Mouse (Mus musculus) MEL (cell line): ENCODE data around the gene Dapk2. TPM values are rescaled to one million over a fixed set of nuclear protein-coding genes. Genes with fewer than 3 reads are reported as not detected.

ENCODE experiments used
- DNase-seq: peaks from one replicate; pipeline ENCODE4 v3.0.0; 2011; ENCODE audit warnings: low read depth, low spot score
- H3K27ac ChIP-seq: 2 replicates; pipeline ENCODE4 v1.5.1; 2012; ENCODE audit warnings: low read depth, mild to moderate bottlenecking, control low read depth, low read length, moderate library complexity; ENCODE audit not compliant: control insufficient read depth
- H3K27me3 ChIP-seq, 2 experiments: fragments of 150-350 bp in 1 of 2; sonication (generic) in 1 of 2; 2 replicates each; pipeline ENCODE4 v1.6.1; 2012; ENCODE audit warnings: low read length in 2 of 2, mild to moderate bottlenecking in 2 of 2, improper control_type of control experiment in 1 of 2, moderate library complexity in 1 of 2; ENCODE audit not compliant: insufficient read depth in 2 of 2, control insufficient read depth in 1 of 2
- H3K36me3 ChIP-seq, 2 experiments: 2 replicates each; pipeline ENCODE4 v1.6.1; 2012 to 2014; ENCODE audit warnings: low read length in 2 of 2, improper control_type of control experiment in 1 of 2, inconsistent platforms in 1 of 2, mild to moderate bottlenecking in 1 of 2; ENCODE audit not compliant: insufficient read depth in 2 of 2, control insufficient read depth in 1 of 2
- H3K4me1 ChIP-seq, 2 experiments: fragments of 150-350 bp in 1 of 2; sonication (generic) in 1 of 2; 2 replicates each; pipeline ENCODE4 v1.6.1; 2012; ENCODE audit warnings: low read length in 2 of 2, improper control_type of control experiment in 1 of 2, mild to moderate bottlenecking in 1 of 2; ENCODE audit not compliant: insufficient read depth in 2 of 2, control insufficient read depth in 1 of 2
- H3K4me3 ChIP-seq, 2 experiments: fragments of 150-350 bp in 1 of 2; sonication (generic) in 1 of 2; 2 replicates each; pipeline ENCODE4 v1.5.1; 2012; ENCODE audit warnings: low read depth in 2 of 2, low read length in 2 of 2, mild to moderate bottlenecking in 2 of 2, moderate library complexity in 2 of 2, control low read depth in 1 of 2, improper control_type of control experiment in 1 of 2; ENCODE audit not compliant: control insufficient read depth in 1 of 2, insufficient read depth in 1 of 2
- H3K79me2 ChIP-seq: 2 replicates; pipeline ENCODE4 v1.6.1; 2012; ENCODE audit warnings: mild to moderate bottlenecking, low read length, moderate library complexity; ENCODE audit not compliant: control insufficient read depth, poor library complexity, insufficient read depth
- H3K9ac ChIP-seq: 2 replicates; pipeline ENCODE4 v1.6.1; 2012; ENCODE audit warnings: low read depth, mild to moderate bottlenecking, control low read depth, low read length, moderate library complexity; ENCODE audit not compliant: control insufficient read depth, poor library complexity, severe bottlenecking
- H3K9me3 ChIP-seq: fragments of 150-350 bp; sonication (generic); replicated peaks from 2 replicates; pipeline ENCODE4 v1.6.1; 2012; ENCODE audit warnings: mild to moderate bottlenecking, low read length, improper control_type of control experiment, moderate library complexity; ENCODE audit not compliant: insufficient read depth
- CHD1 ChIP-seq: IDR thresholded peaks from 2 replicates; pipeline ENCODE4 v1.6.1; 2012; ENCODE audit warnings: low read depth, mild to moderate bottlenecking, inconsistent platforms, low read length, improper control_type of control experiment
- CTCF ChIP-seq, 3 experiments: IDR thresholded peaks in 2 of 3; conservative IDR thresholded peaks in 1 of 3; 2 replicates each; pipeline ENCODE4 v1.5.1; 2011 to 2012; ENCODE audit warnings: low read length in 3 of 3, low read depth in 2 of 3, mild to moderate bottlenecking in 2 of 3, improper control_type of control experiment in 1 of 3, inconsistent platforms in 1 of 3, mixed read lengths in 1 of 3, moderate library complexity in 1 of 3; ENCODE audit not compliant: control insufficient read depth in 1 of 3, insufficient read depth in 1 of 3, poor library complexity in 1 of 3, severe bottlenecking in 1 of 3
- E2F4 ChIP-seq: IDR thresholded peaks from 2 replicates; pipeline ENCODE4 v1.6.1; 2011; ENCODE audit warnings: low read depth, low read length, improper control_type of control experiment, borderline replicate concordance
- JUND ChIP-seq: IDR thresholded peaks from 2 replicates; pipeline ENCODE4 v1.6.1; 2011; ENCODE audit warnings: low read depth, mild to moderate bottlenecking, improper control_type of control experiment, low read length
- MEF2A ChIP-seq: IDR thresholded peaks from 2 replicates; pipeline ENCODE4 v1.6.1; 2014; ENCODE audit warnings: low read depth, mild to moderate bottlenecking, inconsistent platforms, low read length, improper control_type of control experiment; ENCODE audit not compliant: poor library complexity, insufficient replicate concordance, severe bottlenecking; ENCODE audit errors: extremely low read depth
- MXI1 ChIP-seq: IDR thresholded peaks from 2 replicates; pipeline ENCODE4 v1.6.1; 2011; ENCODE audit warnings: mild to moderate bottlenecking, low read depth, low read length, improper control_type of control experiment
- MYB ChIP-seq: IDR thresholded peaks from 2 replicates; pipeline ENCODE4 v1.6.1; 2011; ENCODE audit warnings: mild to moderate bottlenecking, low read depth, low read length, improper control_type of control experiment
- MYC ChIP-seq: IDR thresholded peaks from 2 replicates; pipeline ENCODE4 v1.6.1; 2011; ENCODE audit warnings: low read depth, mild to moderate bottlenecking, low read length, improper control_type of control experiment, moderate library complexity
- NELFE ChIP-seq: IDR thresholded peaks from 2 replicates; pipeline ENCODE4 v1.6.1; 2011; ENCODE audit warnings: low read depth, low read length, improper control_type of control experiment
- POLR2A ChIP-seq, 2 experiments: IDR thresholded peaks; 2 replicates each; pipeline ENCODE4 v1.6.1; 2011 to 2012; ENCODE audit warnings: low read length in 2 of 2, mild to moderate bottlenecking in 2 of 2, control low read depth in 1 of 2, improper control_type of control experiment in 1 of 2, low read depth in 1 of 2, moderate library complexity in 1 of 2; ENCODE audit not compliant: control insufficient read depth in 1 of 2, insufficient read depth in 1 of 2, poor library complexity in 1 of 2
- SIN3A ChIP-seq: IDR thresholded peaks from 2 replicates; pipeline ENCODE4 v1.6.1; 2012; ENCODE audit warnings: low read length, improper control_type of control experiment, inconsistent platforms
- USF2 ChIP-seq, 2 experiments: IDR thresholded peaks; 2 replicates each; pipeline ENCODE4 v1.6.1; 2011 to 2012; ENCODE audit warnings: improper control_type of control experiment in 2 of 2, low read length in 2 of 2, borderline replicate concordance in 1 of 2, inconsistent platforms in 1 of 2, low read depth in 1 of 2, mild to moderate bottlenecking in 1 of 2; ENCODE audit not compliant: insufficient read depth in 1 of 2
- ZKSCAN1 ChIP-seq: IDR thresholded peaks from 2 replicates; pipeline ENCODE4 v1.6.1; 2012; ENCODE audit warnings: low read depth, mild to moderate bottlenecking, inconsistent platforms, low read length, improper control_type of control experiment, moderate library complexity
- ZNF384 ChIP-seq: IDR thresholded peaks from 2 replicates; pipeline ENCODE4 v1.6.1; 2012; ENCODE audit warnings: low read depth, mild to moderate bottlenecking, inconsistent platforms, low read length, improper control_type of control experiment
- polyA plus RNA-seq, 2 experiments: library from polyadenylated mRNA; stranded (reverse) in 1 of 2; unstranded in 1 of 2; fragments of >175 nt in 1 of 2; fragments of >200 nt in 1 of 2; gene quantifications; 2 replicates each; pipeline versions ENCODE4 v1.2.1 to v1.2.4; 2012; ENCODE audit warnings: low replicate concordance in 2 of 2, low read depth in 1 of 2; ENCODE audit not compliant: insufficient read length in 2 of 2, insufficient read depth in 1 of 2, missing spikeins in 1 of 2
- total RNA-seq: library from RNA; depleted of rRNA; stranded (reverse); fragments of 300-350 nt; gene quantifications from 2 replicates; pipeline ENCODE4 v1.2.3, GENCODE M21; 2012

Dapk2 gene
- total and polyA plus RNA-seq, 3 experiments: 5.8 to 8.3 TPM; not detected in 1

DNA sequence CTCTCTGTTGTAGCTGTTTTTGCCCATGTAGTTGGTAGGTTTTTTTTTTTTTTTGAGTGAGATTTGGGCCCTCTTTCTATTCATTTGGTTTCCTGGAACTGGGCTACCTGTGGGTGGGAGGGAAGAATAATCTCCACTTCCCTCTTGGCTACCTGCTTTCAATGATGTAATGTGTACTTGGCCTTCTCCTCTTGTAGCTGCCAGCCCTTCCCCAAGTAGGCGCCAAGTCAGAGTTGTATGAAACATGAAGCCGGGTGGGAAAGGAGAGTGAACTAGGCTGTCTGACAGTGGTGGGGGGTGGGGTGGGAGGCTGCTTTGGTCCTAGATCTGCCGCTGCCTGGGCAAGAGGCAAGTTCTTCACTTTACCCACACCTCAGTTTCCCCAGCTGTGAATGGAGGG is 38.5 kb downstream of the Dapk2 start:
- no peaks in the 10 kb centered on the region for H3K9me3 ChIP-seq
- TF ChIP-seq CTCF (IDR thresholded peaks at IDR 0.05 in 2 of 3, conservative IDR thresholded peaks at IDR 0.05 in 1 of 3; ENCODE audit: control insufficient read depth in 1 of 3, insufficient read depth in 1 of 3, low read depth in 2 of 3, low read length in 3 of 3, poor library complexity in 1 of 3, severe bottlenecking in 1 of 3): no peak
- TF ChIP-seq MYB: no peak
- TF ChIP-seq NELFE: no peak
- no peak for TF ChIP-seq MYC
- TF ChIP-seq CHD1: no peak
- TF ChIP-seq ZNF384: no peak
- TF ChIP-seq POLR2A (IDR thresholded peaks at IDR 0.05; ENCODE audit: control insufficient read depth in 1 of 2, insufficient read depth in 1 of 2, low read depth in 1 of 2, low read length in 2 of 2, poor library complexity in 1 of 2): no peak
- no peak for TF ChIP-seq MEF2A
- TF ChIP-seq E2F4: no peak
- TF ChIP-seq SIN3A: no peak
- no peak for TF ChIP-seq MXI1
- no peak for TF ChIP-seq USF2 (IDR thresholded peaks at IDR 0.05; ENCODE audit: borderline replicate concordance in 1 of 2, insufficient read depth in 1 of 2, low read depth in 1 of 2, low read length in 2 of 2)
- TF ChIP-seq ZKSCAN1: no peak
- no peak for TF ChIP-seq JUND
- TF ChIP-seq, all 39 proteins: peak for 0
- Histone ChIP-seq H3K9ac (no peak overlapping the region), H3K4me3 (no peak overlapping the region), H3K36me3 (peaks cover 0 to 31% of the 10 kb centered on the region in 2 experiments; a peak in 2 of 4 replicates), H3K79me2 (no peaks in the 10 kb centered on the region), H3K27me3 (no peaks in the 10 kb centered on the region), H3K27ac (no peak overlapping the region), H3K4me1 (peaks cover 21 to 43% of the 10 kb centered on the region in 2 experiments)
- no peak for DNase-seq

DNA sequence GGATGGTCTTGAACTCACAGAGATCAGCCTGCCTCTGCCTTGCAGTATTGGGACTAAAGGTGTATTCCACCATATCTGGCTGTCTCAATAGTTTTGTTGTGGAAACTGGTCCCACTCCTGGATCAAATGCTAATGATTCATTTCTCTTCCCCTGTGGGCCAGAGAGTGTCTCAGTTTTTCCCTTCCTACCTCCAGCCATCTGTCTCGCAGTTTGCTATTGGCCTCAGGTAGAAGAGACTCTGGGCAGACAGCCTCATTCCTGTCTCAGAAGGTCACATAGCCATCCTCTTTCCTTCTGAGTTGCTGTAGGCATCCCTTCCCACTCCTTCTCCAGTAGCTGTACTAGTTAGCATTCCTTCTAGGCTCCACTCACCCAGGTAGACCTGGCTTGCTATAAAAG is 40.5 kb downstream of the Dapk2 start:
- peaks cover 20 to 38% of the 10 kb centered on the region in 2 experiments for H3K4me1 ChIP-seq
- TF ChIP-seq MYC: no peak
- H3K27ac ChIP-seq: no peak overlapping the region
- H3K27me3 ChIP-seq: no peaks in the 10 kb centered on the region
- no peaks in the 10 kb centered on the region for H3K79me2 ChIP-seq
- H3K9me3 ChIP-seq: no peaks in the 10 kb centered on the region
- H3K36me3 ChIP-seq: peaks cover 0 to 28% of the 10 kb centered on the region in 2 experiments; a peak in 2 of 4 replicates
- DNase-seq: no peak
- no peak overlapping the region for H3K9ac ChIP-seq
- H3K4me3 ChIP-seq: no peak overlapping the region
